Mouse (Mus musculus): Measurements from ENCODE around the gene Wt1. TPM values are rescaled to one million over a fixed set of nuclear protein-coding genes. Genes with fewer than 3 reads are reported as not detected.

Gene Wt1
- 0.22 TPM for polyA plus RNA-seq (2014; fragmentation: Illumina TruSeq; extraction: RNeasy Lipid Tissue Mini Kit (QIAGEN cat#74804); ENCODE audit: low replicate concordance)

DNA sequence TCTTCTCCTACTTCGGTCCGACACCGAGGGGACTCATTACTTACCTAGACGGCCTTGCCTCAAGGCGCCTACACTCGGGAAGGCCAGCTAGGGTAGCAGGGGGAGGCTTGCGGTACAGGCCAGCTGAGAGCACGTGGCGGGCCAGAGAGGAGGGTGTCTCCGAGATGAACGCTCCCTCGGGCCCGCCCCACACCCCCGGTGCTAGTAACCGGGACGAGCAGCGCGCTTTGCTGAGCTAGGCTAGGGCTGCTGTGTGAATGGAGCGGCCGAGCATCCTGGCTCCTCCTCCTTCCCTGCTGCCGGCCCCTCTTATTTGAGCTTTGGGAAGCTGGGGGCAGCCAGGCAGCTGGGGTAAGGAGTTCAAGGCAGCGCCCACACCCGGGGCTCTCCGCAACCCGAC, at the start of gene Wt1:
TSS of gene Wt1 (plus strand) at position 251 of the 400 bp plus-strand sequence.

DNA sequence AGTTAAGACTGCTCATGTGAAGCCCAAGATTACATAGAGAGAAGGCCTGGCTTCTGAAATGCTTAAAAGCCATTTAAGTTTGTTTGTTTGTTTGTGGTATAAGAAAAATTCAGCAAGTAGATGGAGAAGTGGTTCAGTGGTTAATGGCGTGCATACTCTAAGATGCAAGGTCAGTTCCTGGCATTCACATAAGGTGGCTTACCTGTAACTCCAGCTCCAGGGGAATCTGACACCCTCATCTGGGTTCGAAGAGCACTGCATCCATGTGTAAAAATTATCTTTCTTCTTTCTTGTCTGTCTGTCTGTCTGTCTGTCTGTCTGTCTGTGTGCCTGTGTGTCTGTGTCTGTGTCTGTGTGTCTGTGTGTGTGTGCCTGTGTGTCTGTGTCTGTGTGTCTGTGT, 34.6 kb upstream of the Wt1 start, which contains the start of gene Gm11060:
TSS of gene Gm11060 (plus strand) at position 301 of the 400 bp plus-strand sequence.

Other genes with a start within 250 kb of the Wt1 start
- gene Eif3m, start 109.4 kb upstream of the Wt1 start, polyA plus RNA-seq (2014; fragmentation: Illumina TruSeq; extraction: RNeasy Lipid Tissue Mini Kit (QIAGEN cat#74804); ENCODE audit: low replicate concordance): 314 TPM
- gene Gm11060, start 34.5 kb upstream of the Wt1 start, polyA plus RNA-seq (2014; fragmentation: Illumina TruSeq; extraction: RNeasy Lipid Tissue Mini Kit (QIAGEN cat#74804); ENCODE audit: low replicate concordance): not detected
- gene Them7, start 97.8 kb downstream of the Wt1 start, polyA plus RNA-seq (2014; fragmentation: Illumina TruSeq; extraction: RNeasy Lipid Tissue Mini Kit (QIAGEN cat#74804); ENCODE audit: low replicate concordance): not detected